Mouse (Mus musculus): ENCODE data around the gene Spa17.

DNA sequence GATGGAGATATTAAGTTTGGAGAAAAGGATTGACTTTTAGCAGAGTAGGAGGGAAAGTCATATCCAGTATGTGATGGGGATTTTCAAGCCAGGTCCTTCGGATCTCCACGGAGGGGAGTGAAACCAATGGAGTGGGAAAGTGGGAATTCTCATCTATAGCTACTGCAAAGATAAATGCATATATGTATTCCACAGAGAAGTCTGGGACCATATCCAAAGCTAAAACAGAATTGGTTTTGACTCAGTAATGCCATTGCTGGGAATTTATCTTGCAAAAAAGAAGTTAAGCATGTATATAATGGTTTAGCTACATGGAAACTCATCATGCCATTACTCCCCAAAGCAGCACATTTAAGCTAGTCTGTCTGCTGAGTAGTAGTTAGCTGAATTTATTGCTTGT is 18.8 kb upstream of the Spa17 start:
- TF ChIP-seq CTCF (IDR thresholded peaks at IDR 0.05; ENCODE audit: low read depth) (no peak), EP300 (optimal IDR thresholded peaks at IDR 0.05) (no peak)
